Mouse (Mus musculus): ENCODE results near the gene Ttc13. TPM values are rescaled to one million over a fixed set of nuclear protein-coding genes. Genes with fewer than 3 reads are reported as not detected.

Ttc13 gene
- polyA plus RNA-seq, 1 experiment: 9.2 TPM

GRCm38 (mm10) chr8:124661781-124662180 lies 60.0 kb downstream of the Ttc13 start:
- peak overlapping the region; percentile 92 for H3K4me3 ChIP-seq (ENCODE audit: control insufficient read depth, low read depth, low read length)
- H3K27ac ChIP-seq (ENCODE audit: control insufficient read depth, insufficient read depth, low read depth, low read length): peak overlapping the region; percentile 52

GRCm38 (mm10) chr8:124658415-124658814 lies 63.4 kb downstream of the Ttc13 start:
- Histone ChIP-seq H3K27ac (ENCODE audit: control insufficient read depth, insufficient read depth, low read depth, low read length) (peak overlapping the region; percentile 55; the same call in 1 of the 2 replicates), H3K4me3 (ENCODE audit: control insufficient read depth, low read depth, low read length) (no peak overlapping the region), H3K36me3 (ENCODE audit: control insufficient read depth, insufficient read depth, low read length) (no peaks in the 10 kb centered on the region), H3K4me1 (ENCODE audit: control insufficient read depth, insufficient read depth, low read length) (peaks cover 11% of the 10 kb centered on the region), H3K27me3 (ENCODE audit: control insufficient read depth, insufficient read depth, low read length) (no peaks in the 10 kb centered on the region)
- TF ChIP-seq POLR2A (IDR thresholded peaks at IDR 0.05; ENCODE audit: control insufficient read depth, low read depth, low read length) (no peak), CTCF (IDR thresholded peaks at IDR 0.05; ENCODE audit: control insufficient read depth, insufficient read depth, insufficient replicate concordance, low read depth, low read length) (no peak)

More at GRCm38 (mm10) chr8:124661781-124662180, 60.0 kb downstream of the Ttc13 start:
- Histone ChIP-seq H3K36me3 (ENCODE audit: control insufficient read depth, insufficient read depth, low read length) (no peaks in the 10 kb centered on the region), H3K27me3 (ENCODE audit: control insufficient read depth, insufficient read depth, low read length) (no peaks in the 10 kb centered on the region), H3K4me1 (ENCODE audit: control insufficient read depth, insufficient read depth, low read length) (peaks cover 10% of the 10 kb centered on the region)
- TF ChIP-seq CTCF (IDR thresholded peaks at IDR 0.05; ENCODE audit: control insufficient read depth, insufficient read depth, insufficient replicate concordance, low read depth, low read length): no peak
- TF ChIP-seq POLR2A (IDR thresholded peaks at IDR 0.05; ENCODE audit: control insufficient read depth, low read depth, low read length): no peak

GRCm38 (mm10) chr8:124657961-124658360 lies 63.8 kb downstream of the Ttc13 start:
- H3K36me3 ChIP-seq (ENCODE audit: control insufficient read depth, insufficient read depth, low read length): no peaks in the 10 kb centered on the region
- H3K27ac ChIP-seq (ENCODE audit: control insufficient read depth, insufficient read depth, low read depth, low read length): peak overlapping the region; percentile 55; the same call in 1 of the 2 replicates
- TF ChIP-seq POLR2A (IDR thresholded peaks at IDR 0.05; ENCODE audit: control insufficient read depth, low read depth, low read length): no peak
- TF ChIP-seq CTCF (IDR thresholded peaks at IDR 0.05; ENCODE audit: control insufficient read depth, insufficient read depth, insufficient replicate concordance, low read depth, low read length): no peak
- peaks cover 11% of the 10 kb centered on the region for H3K4me1 ChIP-seq (ENCODE audit: control insufficient read depth, insufficient read depth, low read length)
- H3K27me3 ChIP-seq (ENCODE audit: control insufficient read depth, insufficient read depth, low read length): no peaks in the 10 kb centered on the region
- no peak overlapping the region for H3K4me3 ChIP-seq (ENCODE audit: control insufficient read depth, low read depth, low read length)

DNA sequence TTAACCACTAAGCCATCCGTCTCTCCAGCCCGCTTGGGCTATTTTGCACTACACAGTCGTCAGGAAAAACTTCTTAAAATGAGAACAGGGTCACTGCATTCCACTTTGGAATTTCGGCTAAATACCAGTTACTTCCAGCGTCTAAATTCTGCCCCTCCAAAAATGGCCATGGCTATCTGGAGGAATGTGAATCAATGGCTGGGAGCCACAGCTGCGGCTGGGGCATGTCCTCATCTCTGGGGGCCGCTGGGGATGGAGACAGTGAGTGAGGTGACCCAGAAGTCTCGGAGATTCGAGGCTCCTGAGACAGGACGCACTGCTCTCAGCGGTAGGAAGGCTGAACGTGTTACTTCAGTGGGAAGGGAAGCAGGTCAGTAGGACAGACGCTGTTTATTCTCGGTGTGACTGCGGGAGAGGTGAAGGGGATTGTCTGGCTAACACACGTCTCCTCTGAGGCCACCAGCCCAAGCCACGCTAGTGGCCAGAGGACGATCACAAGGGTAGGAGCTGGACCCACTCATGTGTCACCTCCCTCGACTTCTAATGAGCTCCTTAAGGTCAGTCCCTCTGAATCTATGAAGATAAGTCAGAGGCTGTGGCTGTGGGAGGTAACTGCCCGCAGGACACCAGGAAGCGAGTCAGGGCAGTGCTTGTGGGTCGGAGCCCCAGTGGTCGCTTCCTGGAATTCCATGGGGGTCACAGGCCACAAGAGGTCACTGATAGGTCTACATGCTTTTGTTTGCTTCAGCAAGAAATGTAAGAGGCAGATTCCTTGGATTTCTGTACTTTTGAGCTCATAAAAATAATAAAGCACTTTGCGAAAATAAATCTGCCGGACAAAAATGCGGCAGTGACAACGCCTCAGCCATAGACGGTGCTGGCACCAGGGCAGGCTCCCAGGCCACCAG lies 68.0 kb downstream of the Ttc13 start:
- H3K27me3 ChIP-seq (ENCODE audit: control insufficient read depth, insufficient read depth, low read length): no peaks in the 10 kb centered on the region
- H3K36me3 ChIP-seq (ENCODE audit: control insufficient read depth, insufficient read depth, low read length): no peaks in the 10 kb centered on the region
- 0 out of 2 replicates have a peak overlapping the region, but pooled peaks have one; percentile 40 for H3K27ac ChIP-seq (ENCODE audit: control insufficient read depth, insufficient read depth, low read depth, low read length)
- no peak for TF ChIP-seq CTCF (IDR thresholded peaks at IDR 0.05; ENCODE audit: control insufficient read depth, insufficient read depth, insufficient replicate concordance, low read depth, low read length)
- TF ChIP-seq POLR2A (IDR thresholded peaks at IDR 0.05; ENCODE audit: control insufficient read depth, low read depth, low read length): no peak
- no peak overlapping the region for H3K4me3 ChIP-seq (ENCODE audit: control insufficient read depth, low read depth, low read length)
- peaks cover 7% of the 10 kb centered on the region for H3K4me1 ChIP-seq (ENCODE audit: control insufficient read depth, insufficient read depth, low read length)

GRCm38 (mm10) chr8:124652546-124652945 lies 69.2 kb downstream of the Ttc13 start:
- H3K27ac ChIP-seq (ENCODE audit: control insufficient read depth, insufficient read depth, low read depth, low read length): no peak overlapping the region
- H3K4me3 ChIP-seq (ENCODE audit: control insufficient read depth, low read depth, low read length): no peak overlapping the region
- H3K27me3 ChIP-seq (ENCODE audit: control insufficient read depth, insufficient read depth, low read length): no peaks in the 10 kb centered on the region
- no peak for TF ChIP-seq POLR2A (IDR thresholded peaks at IDR 0.05; ENCODE audit: control insufficient read depth, low read depth, low read length)
- no peak for TF ChIP-seq CTCF (IDR thresholded peaks at IDR 0.05; ENCODE audit: control insufficient read depth, insufficient read depth, insufficient replicate concordance, low read depth, low read length)
- H3K36me3 ChIP-seq (ENCODE audit: control insufficient read depth, insufficient read depth, low read length): no peaks in the 10 kb centered on the region
- H3K4me1 ChIP-seq (ENCODE audit: control insufficient read depth, insufficient read depth, low read length): peaks cover 7% of the 10 kb centered on the region

- Histone ChIP-seq H3K27ac (ENCODE audit: control insufficient read depth, insufficient read depth, low read depth, low read length) (no peak overlapping the region), H3K27me3 (ENCODE audit: control insufficient read depth, insufficient read depth, low read length) (no peaks in the 10 kb centered on the region), H3K4me1 (ENCODE audit: control insufficient read depth, insufficient read depth, low read length) (peaks cover 7% of the 10 kb centered on the region), H3K4me3 (ENCODE audit: control insufficient read depth, low read depth, low read length) (no peak overlapping the region), H3K36me3 (ENCODE audit: control insufficient read depth, insufficient read depth, low read length) (no peaks in the 10 kb centered on the region)
- TF ChIP-seq POLR2A (IDR thresholded peaks at IDR 0.05; ENCODE audit: control insufficient read depth, low read depth, low read length) (no peak), CTCF (IDR thresholded peaks at IDR 0.05; ENCODE audit: control insufficient read depth, insufficient read depth, insufficient replicate concordance, low read depth, low read length) (no peak)
These were observed 70.0 kb downstream of the Ttc13 start for GRCm38 (mm10) chr8:124651776-124652175.

DNA sequence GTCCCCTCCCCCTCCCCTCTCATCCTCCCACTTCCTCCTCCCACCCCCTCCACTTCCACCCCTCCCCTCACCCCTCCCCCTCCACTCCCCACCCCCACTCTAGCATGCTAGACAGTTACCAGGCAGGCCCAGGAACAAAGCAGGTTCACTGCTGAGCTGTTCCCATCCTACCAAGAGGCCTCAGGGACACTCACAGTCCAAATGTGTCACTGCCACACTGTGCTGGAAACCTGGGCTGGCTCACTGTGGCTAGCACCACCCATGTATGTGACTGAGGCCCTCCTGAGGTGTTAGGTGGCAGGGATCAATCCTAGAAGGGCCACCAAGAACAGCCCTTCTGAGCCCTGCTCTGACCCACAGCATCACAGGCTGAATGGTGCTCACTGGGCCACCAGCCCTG lies 73.5 kb downstream of the Ttc13 start:
- H3K4me1 ChIP-seq (ENCODE audit: control insufficient read depth, insufficient read depth, low read length): peaks cover 27% of the 10 kb centered on the region
- no peaks in the 10 kb centered on the region for H3K36me3 ChIP-seq (ENCODE audit: control insufficient read depth, insufficient read depth, low read length)
- H3K27me3 ChIP-seq (ENCODE audit: control insufficient read depth, insufficient read depth, low read length): no peaks in the 10 kb centered on the region
- no peak overlapping the region for H3K4me3 ChIP-seq (ENCODE audit: control insufficient read depth, low read depth, low read length)
- H3K27ac ChIP-seq (ENCODE audit: control insufficient read depth, insufficient read depth, low read depth, low read length): no peak overlapping the region
- TF ChIP-seq POLR2A (IDR thresholded peaks at IDR 0.05; ENCODE audit: control insufficient read depth, low read depth, low read length) (no peak), CTCF (IDR thresholded peaks at IDR 0.05; ENCODE audit: control insufficient read depth, insufficient read depth, insufficient replicate concordance, low read depth, low read length) (no peak)
